Mouse (Mus musculus) megakaryocyte progenitor cell, adult 5-6 weeks (primary cell): ENCODE measurements around the gene Pdha2. TPM values are rescaled to one million over a fixed set of nuclear protein-coding genes. Genes with fewer than 3 reads are reported as not detected.

Source experiments
- ATAC-seq: replicated peaks from 2 replicates; pipeline ENCODE4 v1.8.0; 2016; ENCODE audit warnings: mild to moderate bottlenecking, moderate TSS enrichment, inconsistent platforms; ENCODE audit not compliant: poor library complexity
- total RNA-seq, 2 experiments: library from RNA; stranded (forward) in 1 of 2; stranded (reverse) in 1 of 2; fragments of 157-497, 149-512 nt in 1 of 2; fragments of 200-1000 nt in 1 of 2; gene quantifications; 2 replicates each; pipeline versions ENCODE4 v1.2.3 to v1.2.4; 2015 to 2017

Pdha2 gene
- total RNA-seq (2015) (not detected in 2 replicates), total RNA-seq (2017) (not detected in 2 replicates)

DNA sequence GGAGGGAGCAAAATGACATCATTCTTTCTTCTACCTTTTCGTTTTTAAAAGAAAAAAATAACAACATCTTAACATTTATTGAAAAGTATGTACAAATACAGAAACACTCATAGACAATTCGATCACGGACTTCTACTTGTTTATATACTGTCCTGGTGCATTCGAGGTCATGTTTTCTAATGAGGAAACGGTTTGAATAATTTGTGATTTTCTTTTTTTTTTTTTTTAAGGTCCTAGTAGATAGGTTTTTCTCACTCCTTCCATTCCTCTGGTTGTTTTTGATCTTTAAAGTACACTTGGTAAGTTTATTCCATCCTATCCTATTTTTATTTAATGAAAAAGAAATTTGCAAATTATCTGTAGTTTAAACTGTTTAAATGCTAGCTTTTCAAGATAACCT is at the start of gene Pdha2:
Gene Pdha2, minus strand, starts transcription at position 101 of the 400 bp plus-strand sequence.
- no peak for ATAC-seq

DNA sequence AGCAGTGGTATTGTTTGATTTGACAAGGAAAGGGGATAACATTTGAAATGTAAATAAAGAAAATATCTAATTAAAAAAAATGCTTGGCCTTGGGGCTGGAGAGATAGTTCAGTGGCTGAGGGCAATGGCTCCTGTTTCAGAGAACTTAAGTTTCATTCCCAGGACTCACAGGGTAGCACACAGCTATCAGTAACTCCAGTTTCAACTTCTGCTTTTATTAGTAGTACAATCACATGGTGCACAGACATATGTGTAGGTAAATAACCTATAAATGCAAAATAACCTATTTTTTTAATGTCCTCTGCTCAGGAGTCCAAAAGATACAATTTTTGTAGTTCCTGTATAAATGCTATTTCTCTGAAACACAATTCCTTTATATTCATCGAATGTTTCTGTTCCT is 48.4 kb upstream of the Pdha2 start:
- ATAC-seq, result no peak

DNA sequence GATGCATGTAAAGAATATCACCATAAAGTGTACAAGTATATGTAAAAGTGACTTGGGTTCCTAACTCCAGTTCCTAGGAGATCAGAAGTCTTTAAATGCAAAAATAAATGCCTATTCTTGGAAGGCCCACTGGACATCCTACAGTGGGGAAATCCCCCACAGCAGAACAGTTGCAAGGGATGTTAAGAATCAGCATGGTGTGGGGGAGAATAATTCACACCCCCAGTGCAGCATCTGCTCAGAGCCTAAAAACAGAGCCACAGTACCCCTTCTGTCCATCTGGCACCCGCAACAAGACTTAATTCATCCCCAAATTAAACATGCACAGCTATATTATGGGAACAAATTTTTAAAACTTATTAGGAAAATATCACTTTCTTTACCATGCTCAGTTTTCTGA is 39.3 kb upstream of the Pdha2 start:
- no peak for ATAC-seq

DNA sequence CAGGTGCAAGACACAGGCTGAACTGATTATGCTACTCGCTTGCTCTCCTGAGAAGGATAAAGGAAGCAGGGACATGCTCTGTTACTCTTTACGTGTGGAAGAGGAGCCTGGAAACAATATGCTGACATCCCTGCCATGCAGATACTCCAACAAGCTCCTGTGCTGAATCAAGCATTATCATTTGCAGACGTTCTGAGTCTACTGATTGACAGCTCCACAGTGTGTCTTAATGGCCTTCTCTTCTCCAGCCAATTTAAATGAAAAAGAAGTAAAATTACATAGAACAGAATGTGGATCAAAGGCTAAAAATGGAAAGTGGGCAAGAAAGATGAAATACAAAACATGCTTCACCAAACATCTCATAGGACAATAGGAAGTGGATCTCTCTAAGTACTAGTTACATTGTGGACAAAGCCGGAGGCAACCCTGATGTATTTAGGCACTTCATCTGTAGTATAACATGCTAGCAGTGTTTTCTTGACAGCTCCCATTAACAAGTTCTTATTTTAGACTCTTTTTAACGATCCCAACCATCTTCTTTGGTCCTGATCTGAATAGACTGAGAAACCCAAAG is 32.7 kb upstream of the Pdha2 start:
- no peak for ATAC-seq

DNA sequence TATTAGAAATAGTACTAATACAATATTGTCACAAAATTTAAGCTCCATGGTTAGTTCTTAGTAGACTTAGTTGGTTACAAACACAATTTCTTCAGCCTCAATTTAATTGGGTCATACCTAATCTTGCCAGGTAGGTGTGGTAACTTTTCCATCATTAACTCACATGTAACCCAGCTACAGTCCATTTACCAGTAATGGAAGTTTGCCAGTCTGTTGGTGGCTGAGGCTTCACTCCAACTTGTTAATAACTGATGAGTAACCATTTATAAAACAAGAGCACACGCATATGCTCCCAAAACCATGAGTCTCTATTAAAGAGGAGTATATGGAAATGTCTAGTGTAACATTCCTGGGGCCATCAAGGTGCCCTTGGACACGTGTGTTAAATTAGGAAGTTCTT is 25.9 kb upstream of the Pdha2 start:
- no peak for ATAC-seq

DNA sequence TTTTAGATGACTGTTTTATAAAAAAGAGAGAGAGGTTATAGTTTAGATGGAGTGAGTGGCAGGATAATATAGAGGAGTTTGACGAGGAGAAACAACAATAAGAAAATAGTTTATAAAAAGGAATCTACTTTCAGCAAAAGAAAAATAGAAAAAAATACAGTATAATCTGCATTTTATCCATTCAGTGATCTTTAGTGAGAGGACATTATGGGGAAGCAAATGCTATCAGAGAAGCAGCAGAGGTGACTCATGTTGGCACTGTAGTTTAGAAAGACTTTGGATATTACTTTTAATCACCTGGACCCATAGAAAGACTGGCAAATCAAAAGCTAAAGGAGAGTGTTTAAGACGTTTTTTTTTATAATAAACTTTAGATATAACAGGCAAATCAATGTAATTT is 17.0 kb upstream of the Pdha2 start:
- no peak for ATAC-seq

DNA sequence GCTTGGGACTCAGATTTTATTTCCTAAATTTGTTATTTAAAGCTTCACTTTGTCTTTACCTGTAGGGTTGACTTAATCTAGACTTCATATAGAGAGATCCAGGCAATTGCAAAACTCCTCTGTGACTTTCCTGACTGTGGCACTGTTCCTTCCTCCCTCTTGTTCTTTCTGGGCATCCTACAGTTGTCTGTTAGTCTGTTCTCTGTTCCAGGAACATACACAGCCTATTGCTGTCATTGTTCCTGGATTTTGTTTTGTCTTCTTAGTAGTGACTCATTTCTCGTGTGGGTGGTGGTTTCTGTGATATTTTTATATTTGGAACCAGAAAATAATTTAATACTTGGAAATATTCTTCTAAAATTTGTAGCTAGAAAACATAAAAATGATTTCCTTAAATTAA is 10.2 kb upstream of the Pdha2 start:
- ATAC-seq, result no peak

DNA sequence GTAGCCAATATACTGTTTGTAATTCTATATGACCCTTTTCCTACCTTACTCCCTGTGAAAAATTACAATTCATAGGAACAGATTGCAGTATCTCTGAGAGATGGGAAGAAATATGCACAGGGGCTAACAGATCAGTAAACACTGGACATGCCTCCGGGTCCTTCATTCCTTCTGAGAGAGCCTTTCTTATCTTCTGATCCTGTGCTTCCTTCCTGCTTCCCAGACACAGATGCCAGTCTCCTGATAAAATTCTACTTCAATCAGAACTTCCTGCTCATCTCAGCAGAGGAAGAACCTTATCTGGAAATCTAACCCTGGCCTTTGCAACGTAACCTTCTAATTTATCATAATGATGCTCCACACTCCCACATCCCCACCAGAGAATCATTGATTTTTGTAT is 6.4 kb upstream of the Pdha2 start:
- ATAC-seq, result no peak; the same call in 1 of the 2 replicates

DNA sequence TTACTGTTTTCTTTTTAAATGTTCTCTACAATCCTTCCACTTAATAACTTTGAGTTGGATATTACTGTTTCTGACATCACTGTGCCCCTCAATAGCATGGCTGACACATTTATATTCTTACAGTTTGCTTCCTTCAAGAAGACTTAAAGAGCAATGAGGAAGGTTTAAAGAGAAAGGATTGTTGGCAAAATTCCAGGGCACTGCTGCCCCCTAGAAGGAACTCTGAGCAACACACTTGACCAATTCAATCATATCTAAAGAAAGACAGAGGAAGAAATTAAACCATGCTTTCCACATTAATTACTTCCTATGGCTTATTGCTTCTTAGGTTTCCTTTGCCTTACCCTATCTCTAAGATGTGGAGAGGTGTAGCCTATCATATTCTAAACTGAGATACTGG is 4.8 kb upstream of the Pdha2 start:
- ATAC-seq, result peak; percentile 56

DNA sequence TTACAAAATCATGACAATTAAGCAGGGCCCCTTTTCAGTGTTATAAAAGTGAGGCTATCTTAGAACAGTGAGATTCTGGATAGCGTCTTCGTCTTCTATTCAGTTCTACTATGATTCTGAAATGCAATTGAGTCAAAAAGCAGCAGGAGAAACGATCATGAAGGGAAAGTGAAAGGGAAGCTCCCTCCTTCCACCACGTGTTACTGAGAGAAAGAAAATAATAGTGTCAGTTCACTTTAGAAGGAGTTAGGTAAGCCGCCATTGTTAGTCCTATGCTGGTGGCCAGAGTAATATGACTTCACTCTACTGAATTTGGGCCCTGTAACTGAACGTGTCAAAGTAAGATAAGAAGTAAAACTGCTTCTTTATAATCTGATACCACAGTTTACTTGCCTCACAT is 4.1 kb upstream of the Pdha2 start:
- no peak for ATAC-seq

DNA sequence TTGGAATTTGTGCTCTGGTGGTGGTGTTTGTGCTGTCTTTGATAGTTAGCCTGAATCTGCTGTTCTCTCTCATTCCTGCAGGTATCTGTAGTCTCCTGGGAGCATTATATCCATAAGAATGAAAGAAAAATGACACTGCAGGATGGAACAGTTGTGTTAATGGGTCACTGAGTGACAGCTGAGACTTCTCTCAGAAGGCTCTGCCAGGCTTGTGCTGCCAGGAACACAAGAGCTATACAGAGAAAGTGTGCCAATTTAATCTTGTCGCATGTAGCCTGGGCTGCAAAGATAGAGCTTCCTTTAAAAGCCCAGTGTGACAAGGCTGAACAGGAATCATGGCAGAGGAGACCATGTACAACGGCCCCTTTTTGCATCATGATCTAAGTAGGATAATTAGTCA is 2.6 kb upstream of the Pdha2 start:
- ATAC-seq, result no peak

DNA sequence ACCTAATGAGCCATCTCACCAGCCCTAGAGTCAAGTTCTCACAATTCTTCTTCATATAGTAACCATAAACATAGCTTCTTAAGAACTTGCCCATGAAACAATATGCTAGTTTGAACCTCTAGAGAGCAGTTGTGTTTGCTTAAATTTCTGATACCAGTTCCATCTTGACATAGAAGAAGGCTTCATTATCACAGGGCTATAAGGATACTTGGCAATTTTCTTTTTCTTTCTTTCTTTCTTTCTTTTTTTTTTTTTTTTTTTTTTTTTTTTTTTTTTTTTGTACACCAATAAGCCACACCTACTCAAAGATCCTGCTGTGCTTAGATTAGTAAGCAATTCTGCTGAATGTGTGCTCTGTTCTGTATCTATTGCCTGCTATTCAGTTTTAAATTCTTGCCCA is 2.0 kb upstream of the Pdha2 start:
- peak; percentile 26; the same call in 1 of the 2 replicates for ATAC-seq

DNA sequence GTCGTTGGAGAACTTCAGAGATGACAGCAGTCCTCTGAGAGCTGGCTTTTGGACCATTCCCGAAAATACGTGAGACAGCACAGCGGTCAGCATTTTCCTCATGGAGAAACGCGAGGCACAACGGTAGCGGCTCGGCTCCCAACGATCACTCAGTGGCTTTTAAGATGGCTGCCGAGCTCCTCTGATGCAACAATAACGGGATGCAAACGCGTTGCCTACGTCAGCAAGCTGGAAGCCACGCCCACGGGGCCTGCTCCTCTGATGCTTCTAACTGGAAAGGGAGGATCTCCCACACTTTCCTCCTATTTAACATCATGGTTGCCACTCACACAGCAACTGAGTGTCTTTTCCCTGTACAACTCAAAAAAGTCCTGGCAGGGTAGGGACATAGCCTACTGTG is 511 bp downstream of the Pdha2 start:
- ATAC-seq, result no peak

DNA sequence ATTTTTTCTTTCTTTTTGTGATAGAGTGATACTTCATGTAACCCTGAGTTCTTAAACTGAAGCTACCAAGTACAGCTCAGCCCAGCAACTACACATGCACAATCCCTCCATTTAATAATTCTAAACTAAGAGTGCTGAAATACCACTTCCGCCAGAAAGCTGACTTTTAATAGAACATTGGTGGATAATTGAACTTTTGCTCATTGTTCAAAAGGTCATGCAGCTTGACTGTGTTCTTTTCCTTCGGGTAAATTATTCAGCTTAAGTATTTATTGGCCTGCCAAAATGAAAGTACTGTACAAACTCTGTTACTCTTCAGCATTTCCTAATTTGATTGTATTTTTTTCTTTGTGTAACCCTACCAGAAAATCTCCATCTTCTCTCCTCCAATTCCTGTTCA is 10.4 kb downstream of the Pdha2 start:
- no peak for ATAC-seq

DNA sequence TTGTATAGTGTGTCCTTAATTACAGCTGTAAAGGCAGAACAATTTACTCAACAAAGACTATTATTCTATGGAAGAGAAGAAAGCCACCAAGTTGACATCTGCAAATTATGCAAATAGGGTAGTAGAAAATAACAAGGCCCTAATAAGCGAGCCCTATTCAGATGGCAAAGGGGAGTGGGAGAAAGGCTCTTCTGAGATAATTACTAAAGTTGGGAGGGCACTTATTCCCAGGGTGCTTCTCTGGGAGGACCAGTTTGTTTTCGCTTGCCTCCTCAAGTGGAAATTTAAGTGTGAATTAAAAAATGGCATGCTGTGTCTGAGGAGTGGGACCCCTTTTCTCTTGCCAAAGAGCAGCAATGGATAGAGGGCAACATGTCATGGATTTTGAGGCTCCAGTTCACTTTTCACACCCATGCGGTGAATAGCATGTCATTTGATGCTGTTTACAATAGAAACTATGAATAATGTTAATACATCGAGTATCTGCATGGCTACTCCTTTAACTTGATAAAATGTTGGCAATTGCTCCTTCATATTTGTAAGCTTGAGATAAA is 14.8 kb downstream of the Pdha2 start:
- ATAC-seq, result no peak

DNA sequence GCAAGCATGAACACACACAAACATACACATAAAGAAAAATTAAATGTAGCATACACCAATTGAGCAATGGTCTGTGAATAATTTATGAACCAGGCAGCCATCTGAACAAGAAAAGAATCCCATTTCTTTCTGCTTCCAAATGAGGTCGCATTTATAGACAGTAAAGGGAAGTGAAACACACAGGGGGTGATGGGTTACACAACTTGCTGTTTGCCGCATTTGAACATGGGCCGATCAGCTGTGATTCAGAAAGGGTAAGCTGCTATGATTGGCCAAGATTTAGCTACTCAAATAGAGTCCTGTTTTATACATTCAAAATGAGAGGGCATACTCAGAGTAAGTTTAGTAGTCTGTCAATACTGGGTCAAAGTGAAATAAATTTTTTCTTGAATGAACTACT is 20.5 kb downstream of the Pdha2 start:
- peak; percentile 100 for ATAC-seq

DNA sequence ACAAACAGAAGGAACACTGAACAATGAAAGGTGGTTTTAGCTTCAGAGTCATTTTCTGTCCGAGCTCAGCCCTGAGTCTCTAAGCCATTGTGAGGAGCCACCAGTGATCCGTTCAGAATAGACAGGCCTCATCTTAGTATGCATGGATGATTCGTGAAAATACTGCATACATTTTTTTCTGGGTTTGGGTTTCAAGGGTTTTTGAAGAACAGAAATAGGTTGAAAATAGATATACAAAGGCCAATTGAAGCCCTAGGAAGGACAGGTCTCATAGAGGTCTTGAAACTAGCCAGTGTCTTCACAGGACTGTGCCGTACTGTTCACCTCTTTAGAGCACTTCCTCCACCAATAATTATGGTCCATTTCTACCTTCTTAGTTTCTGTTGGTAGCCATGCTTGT is 21.7 kb downstream of the Pdha2 start:
- ATAC-seq, result no peak

DNA sequence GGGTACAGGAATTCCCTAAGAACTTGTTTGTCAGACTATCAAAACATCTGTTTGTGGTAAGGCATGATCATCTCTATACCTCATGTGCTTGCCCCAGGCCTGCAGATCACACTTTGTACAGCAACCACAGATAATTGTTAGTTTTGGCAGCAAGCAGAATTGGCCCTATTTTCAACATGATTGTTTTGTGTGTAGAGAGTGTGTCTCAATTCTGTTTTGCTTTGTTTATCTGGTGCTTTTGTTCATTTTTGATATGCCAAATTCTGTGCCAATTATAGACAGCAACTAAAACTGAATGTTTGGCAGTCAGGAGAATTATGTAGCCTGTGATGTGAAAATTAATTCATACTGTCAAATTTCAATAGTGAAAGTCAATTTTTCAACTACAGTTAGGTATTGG is 51.2 kb downstream of the Pdha2 start:
- ATAC-seq, result no peak
